Mouse (Mus musculus): ENCODE data around the gene Flna.
"Not testable (repeated sequence)": the region's sequence is repeated elsewhere in the genome, so short reads cannot be mapped to it uniquely, and the experiment has no call there.

Gene Flna

GRCm38 (mm10) chrX:74246213-74246681, 3.4 kb downstream of the Flna start:
- peak; percentile 61 for DNase-seq (ENCODE audit: low spot score)

GRCm38 (mm10) chrX:74245687-74246086, 3.9 kb downstream of the Flna start:
- DNase-seq (ENCODE audit: low spot score): peak; percentile 66

GRCm38 (mm10) chrX:74245107-74245506, 4.5 kb downstream of the Flna start:
- no peak for DNase-seq (ENCODE audit: low spot score)

- DNase-seq (ENCODE audit: low spot score): no peak
Measured at GRCm38 (mm10) chrX:74244614-74245083, 5.0 kb downstream of the Flna start.

GRCm38 (mm10) chrX:74243807-74244206, 5.8 kb downstream of the Flna start:
- no peak for DNase-seq (ENCODE audit: low spot score)

GRCm38 (mm10) chrX:74243396-74243795, 6.2 kb downstream of the Flna start:
- DNase-seq (ENCODE audit: low spot score): no peak

GRCm38 (mm10) chrX:74240332-74240731, 9.3 kb downstream of the Flna start:
- DNase-seq (ENCODE audit: low spot score): no peak

- no peak for DNase-seq (ENCODE audit: low spot score)
Measured at GRCm38 (mm10) chrX:74233196-74233595, 16.4 kb downstream of the Flna start.

GRCm38 (mm10) chrX:74230038-74230437, 19.6 kb downstream of the Flna start:
- no peak for DNase-seq (ENCODE audit: low spot score)

GRCm38 (mm10) chrX:74220099-74220498, 29.5 kb downstream of the Flna start:
- not testable (repeated sequence) for DNase-seq (ENCODE audit: low spot score)

- no peak for DNase-seq (ENCODE audit: low spot score)
Measured at GRCm38 (mm10) chrX:74219449-74219848, 30.2 kb downstream of the Flna start.

GRCm38 (mm10) chrX:74218496-74218895, 31.1 kb downstream of the Flna start:
- no peak for DNase-seq (ENCODE audit: low spot score)

GRCm38 (mm10) chrX:74203556-74203955, 46.1 kb downstream of the Flna start:
- DNase-seq (ENCODE audit: low spot score): no peak

GRCm38 (mm10) chrX:74176959-74177358, 72.7 kb downstream of the Flna start, which contains the start of gene Tktl1:
Tktl1 (plus strand) TSS chrX:74177259.
- DNase-seq (ENCODE audit: low spot score): no peak

Measured in urinary bladder, postnatal 25 days (tissue).